Mouse (Mus musculus) heart, postnatal 36 days (tissue): Measurements from ENCODE around the gene Bloc1s3. TPM values are rescaled to one million over a fixed set of nuclear protein-coding genes. Genes with fewer than 3 reads are reported as not detected.

Experiments used
- DNase-seq, 2 experiments: peaks; one replicate each; pipeline ENCODE4 v3.0.0; 2021 to 2022
- intact Hi-C: fragments of 180-260 bp; cut with DNase I; formaldehyde crosslinking; loops from one replicate; pipeline ENCODE4 v1.15.1; 2025
- total RNA-seq, 2 experiments: library from RNA; stranded (reverse); gene quantifications; 2 replicates each; pipeline ENCODE4 v1.2.3; 2021

Bloc1s3 gene
- total RNA-seq, 2 experiments from 2014 or later = 2.3 to 2.5 TPM

DNA sequence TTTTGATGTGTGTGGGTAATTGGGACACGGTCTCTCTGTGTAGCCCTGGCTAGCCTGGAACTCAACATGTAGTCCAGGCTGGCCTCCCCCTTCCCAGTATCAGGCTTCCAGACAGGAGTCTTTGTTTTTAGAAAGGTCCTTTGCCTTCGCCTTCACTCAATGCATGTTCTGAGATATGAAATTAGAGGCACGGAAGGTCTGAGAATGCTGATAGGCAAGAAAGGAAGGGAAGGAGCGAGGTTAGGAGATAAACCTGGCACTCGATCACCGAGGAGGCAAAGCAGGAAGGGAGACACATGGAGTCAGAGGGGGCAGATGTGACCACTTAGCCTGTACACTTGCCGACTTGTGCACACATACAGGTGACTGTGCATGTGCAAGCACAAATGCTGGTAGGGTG is 21.6 kb downstream of the Bloc1s3 start:
- intact Hi-C loops = no loop called here
- DNase-seq = no peak

DNA sequence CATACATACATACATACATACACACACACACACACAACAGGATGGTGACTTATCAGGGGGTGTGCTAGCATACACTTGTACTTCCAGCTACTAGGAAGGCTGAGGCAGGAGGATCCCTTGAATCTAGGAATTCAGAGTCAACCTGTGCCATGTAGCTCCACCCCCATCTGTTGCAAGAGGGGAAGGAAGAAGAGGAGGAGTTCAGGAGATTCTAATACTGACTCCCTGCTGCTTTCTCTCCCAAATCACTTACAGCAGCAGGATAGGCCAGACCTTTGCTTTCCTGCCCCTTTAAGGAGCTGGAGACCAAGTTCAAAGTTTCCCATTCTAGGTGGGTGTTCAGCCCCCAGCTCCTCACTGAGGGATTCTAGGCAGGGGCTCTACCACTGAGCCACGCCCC is 22.7 kb downstream of the Bloc1s3 start:
- intact Hi-C loops = no loop called here
- DNase-seq = no peak

DNA sequence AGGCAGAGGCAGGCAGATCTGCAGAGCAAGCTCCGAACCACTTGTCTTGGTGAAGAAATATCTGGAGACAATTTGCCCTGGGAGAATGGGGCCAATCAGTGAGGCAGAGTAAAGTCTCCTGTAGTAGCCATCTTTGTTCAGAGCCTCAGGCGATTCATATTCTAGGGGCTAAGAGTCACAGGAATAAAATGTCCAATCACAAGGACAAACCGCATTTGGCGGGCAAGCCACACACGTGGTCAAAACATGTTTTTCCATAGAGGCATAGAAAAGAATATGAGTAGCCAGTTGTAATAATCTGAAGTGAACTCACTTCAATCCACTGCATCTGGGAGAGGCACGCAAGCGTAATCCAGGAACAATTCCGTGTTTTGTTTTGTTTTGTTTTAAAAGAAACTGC is 24.9 kb downstream of the Bloc1s3 start:
- DNase-seq = no peak
- intact Hi-C loops = no loop called here

DNA sequence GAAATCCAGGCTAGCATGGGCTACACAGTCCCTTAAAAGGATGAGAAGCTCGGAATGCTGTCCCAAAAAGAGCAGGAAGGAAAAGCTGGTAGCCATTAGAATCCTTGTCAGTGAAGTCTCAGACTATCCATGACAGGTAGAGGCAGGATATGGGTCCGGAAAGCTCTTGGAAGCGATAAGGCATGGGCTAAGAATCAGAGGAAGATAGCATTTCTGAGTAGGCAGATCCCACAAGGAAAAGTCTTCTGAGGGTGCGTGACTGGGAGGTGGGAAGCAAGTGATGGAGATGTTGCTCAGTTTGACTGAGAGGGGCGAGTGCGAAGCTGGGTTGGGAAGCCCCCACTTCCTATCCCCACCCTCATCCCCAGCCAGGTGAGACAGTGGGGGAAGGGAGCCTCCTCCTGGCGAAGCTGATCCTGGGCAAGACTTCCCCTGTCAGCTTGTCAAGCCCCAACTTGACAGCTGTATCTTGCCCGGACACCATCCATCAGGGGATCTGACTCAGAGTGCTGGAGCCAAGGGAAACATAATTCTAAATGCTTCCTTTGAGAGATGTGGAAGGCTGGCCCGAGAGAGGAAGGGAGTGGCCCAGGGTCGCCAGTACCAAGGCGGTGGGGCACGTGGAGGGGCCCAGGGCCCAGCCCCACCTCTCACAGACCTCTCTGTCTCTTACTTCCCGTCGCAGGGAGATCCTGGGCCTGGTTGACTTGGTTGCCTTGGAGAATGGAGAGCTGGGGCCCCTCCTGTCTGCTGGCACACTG is 30.4 kb downstream of the Bloc1s3 start:
- no peak for DNase-seq
- intact Hi-C loops = loop anchor here (2.0 kb wide), 1 partner anchor 15 kb away; the partner anchor contains the start of gene Exoc3l2

DNA sequence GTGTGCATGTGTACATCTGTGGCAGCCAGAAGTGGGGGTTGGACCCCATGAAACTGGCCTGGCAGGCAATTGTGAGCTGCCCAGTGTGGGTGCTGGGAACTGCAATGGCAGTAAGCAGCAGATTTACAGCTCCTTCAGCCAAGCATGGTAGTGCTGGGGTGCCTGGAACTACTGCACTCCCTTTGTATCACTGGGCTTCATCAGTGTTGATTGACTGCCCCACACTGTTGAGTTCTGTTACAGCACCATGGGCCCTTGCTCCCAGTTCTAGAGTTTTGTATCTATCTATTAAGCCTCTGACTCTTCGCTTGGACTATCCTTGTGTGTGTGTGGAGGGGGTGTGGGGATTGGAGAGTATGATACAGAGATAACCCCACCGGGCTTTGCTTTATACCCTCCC is 31.1 kb downstream of the Bloc1s3 start:
- intact Hi-C loops = loop anchor here (2.0 kb wide), 1 partner anchor 14 kb away; the partner anchor contains the start of gene Exoc3l2
- DNase-seq = no peak

DNA sequence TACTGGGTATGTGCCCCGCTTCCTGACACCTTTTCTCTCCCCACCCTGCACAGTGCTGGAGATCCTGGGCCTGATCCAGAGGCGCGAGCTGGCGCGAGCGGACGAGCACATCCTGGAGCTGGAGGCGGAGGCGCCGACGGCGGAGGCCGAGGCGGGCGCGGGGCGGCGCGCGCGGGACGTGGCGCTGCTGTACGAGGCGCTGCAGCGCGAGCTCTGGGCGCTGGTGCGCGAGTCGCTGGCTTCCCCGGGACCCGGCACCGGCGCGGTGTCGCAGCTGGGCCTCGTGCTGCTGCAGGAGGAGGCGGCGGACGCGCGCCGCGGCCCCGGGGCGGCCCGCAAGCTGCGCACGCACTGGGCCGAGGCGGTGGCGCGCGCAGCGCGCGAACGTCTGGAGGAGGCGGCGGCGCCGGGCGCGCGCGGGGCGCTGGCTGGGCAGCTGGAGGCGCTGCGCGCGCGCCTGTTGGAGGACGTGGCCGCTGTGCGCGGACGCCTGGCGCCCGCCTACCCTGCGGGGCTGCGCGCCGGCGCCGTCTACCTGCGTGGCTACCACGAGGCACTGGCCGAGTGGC is 34.2 kb downstream of the Bloc1s3 start:
- DNase-seq = peak; percentile 71 to 82
- intact Hi-C loops = no loop called here

DNA sequence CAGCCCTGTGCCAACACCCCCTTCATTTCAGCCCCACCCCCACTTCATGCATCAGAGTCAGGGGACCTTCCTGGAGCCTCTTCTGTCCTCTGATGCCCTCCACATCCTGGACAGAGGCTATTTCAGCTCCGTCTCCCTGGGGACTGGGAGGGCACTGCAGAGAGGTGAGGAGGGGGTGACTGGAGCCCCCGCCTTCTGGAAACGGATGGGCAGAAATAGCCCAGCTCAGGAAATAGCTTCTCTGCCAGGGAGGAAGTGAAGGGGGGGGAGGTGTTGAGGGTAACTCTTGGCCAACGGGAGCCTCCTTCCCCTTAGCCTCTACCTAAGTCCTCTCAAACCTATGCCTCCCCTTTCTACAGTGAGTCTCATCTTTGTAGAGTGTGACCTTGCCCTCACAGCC is 35.8 kb downstream of the Bloc1s3 start:
- intact Hi-C loops = no loop called here

DNA sequence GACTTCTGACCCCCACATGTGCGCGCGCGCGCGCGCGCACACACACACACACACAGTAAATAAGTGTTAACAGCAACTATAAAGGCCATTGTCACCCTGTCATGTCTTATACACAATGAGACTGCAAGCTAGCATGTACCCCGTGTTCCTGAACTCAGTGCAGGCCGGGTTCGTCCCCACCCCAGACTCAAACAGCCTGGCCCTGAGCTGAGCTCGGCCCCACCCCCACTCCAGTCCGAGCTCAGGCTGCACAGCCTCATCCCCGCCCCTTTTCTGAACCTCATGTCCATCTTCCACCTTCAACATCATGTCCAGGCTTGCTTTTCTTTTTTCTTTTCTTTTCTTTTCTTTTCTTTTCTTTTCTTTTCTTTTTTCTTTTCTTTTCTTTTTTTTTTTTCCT is 37.9 kb downstream of the Bloc1s3 start:
- intact Hi-C loops = no loop called here

More for the DNA sequence above, 35.8 kb downstream of the Bloc1s3 start:
- DNase-seq = no peak

DNA sequence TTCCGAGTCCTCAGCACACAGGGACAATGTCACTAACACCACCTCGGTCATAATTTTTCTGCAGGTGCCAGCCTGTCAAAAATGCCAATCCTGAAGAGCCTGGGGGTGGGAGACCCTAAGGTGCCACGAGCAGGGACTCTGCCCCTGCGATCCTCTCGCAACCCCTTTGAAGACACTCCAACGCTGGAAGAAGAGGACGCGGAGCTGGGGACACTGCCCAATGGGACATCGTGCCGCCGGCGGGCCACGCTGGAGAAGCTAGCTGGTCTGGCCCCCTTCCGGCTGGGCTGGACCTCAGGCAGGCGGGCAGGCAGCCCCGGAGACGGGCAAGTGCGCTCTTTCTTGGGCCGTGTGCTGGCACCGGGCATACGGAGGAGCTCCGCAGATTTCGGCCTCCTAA is 38.8 kb downstream of the Bloc1s3 start:
- intact Hi-C loops = no loop called here

More for the DNA sequence above, 37.9 kb downstream of the Bloc1s3 start:
- DNase-seq = no peak

DNA sequence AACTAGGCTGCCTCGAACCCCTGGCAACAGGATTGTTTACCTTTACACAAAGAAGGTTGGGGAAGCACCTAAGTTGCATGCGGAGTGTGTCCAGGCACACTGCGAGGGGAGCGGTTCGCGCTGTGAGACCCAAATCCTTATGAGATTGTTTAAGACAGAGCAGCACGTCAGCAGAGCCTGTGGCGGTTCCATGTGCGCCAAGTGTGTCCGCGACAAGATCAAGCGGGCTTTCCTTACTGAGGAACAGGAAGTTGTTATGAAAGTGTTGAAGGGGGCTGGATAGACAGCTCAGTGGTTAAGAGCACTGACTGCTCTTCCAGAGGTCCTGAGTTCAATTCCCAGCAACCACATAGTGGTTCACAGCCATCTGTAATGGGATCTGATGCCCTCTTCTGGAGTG is 39.9 kb downstream of the Bloc1s3 start:
- no peak for DNase-seq
- intact Hi-C loops = no loop called here

More for the DNA sequence above, 38.8 kb downstream of the Bloc1s3 start:
- DNase-seq = no peak

DNA sequence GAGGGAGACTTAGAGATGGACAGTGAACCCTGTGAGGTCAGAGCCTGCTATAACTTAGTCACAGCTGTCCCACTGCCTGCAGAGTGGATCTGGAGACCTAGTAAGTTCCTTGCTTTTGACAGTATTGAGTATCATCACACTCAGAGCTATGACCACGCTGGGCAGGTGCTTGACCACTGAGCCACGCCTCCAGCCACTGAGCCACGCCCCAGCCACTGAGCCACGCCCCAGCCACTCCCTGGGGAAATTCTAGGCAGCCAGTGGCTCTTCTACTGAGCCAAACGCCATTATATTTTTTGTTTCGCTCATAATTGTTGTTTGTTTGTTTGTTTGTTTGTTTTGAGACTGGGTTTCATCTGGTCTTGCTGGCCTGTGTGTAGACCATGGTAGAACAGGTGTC is 40.5 kb downstream of the Bloc1s3 start:
- no peak for DNase-seq
- intact Hi-C loops = no loop called here

DNA sequence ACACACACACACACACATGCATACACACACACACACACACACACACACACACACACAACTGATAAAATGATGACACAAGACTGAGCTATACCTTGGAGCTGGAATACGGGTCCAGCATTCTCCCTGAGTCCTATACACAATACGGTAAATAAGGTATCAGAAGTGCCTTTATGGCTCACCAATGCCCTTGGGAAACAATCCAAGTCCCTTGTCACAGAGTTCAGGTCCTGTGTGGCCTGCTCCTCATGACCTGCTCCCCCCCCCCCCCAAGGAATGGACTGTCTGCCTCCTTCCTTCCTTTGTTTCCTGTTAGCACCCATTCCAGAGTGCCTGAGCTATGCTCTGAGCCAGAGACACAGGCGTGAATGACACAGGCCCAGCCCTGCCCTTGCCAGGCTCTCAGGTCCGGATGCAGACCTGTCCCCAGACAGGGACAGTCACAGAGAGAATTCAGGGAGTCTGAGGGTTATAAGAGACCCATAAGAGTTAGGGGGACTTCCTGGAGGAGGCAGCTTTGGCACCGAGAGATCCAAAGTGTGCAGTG is 41.5 kb downstream of the Bloc1s3 start:
- DNase-seq = no peak
- intact Hi-C loops = no loop called here

DNA sequence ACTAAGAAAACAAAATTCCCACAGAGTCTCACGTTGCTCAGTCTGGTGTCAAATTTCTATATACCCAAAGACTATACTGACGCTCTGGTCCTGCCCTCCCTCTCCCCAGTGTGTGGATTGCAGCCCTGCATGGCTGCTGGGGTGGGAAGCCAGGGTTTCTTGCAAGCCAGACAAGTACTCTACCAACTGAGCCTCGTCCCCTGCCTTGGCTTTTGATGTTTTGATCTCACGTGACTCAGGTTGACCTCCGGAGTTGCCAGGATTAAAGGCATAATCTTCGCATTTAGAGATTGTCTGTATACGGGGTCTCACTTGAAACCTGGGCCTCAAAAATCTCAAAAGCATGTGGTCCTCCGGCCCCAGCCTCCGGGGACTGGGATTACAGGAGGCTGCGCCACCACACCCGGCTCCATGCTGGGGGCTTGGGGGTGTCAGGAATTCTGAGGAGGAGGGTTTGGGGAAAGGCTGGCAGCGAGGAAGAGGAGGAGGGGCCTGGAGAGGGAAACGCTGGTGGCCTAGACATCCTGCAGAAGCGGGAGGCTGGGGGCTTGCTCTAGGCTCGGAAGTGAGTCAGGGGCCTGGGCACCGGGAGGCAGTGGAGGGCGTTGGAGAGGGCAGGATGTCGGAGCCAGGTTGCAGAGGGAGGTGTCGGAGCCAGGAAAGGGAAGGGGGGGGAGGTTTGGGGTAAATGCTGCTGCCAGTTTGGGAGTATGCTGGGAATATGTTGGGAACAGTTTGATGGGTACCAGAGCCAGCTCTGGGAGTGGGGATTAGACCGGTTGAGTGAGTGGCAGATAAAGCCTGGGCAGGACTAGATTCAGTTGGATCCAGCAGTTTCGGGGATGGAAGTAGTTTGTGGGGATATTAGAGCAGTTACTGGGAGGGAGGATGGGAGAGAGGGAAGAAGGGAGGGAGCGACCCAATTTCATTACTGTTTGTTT is 43.5 kb downstream of the Bloc1s3 start:
- intact Hi-C loops = loop anchor here (2.0 kb wide), 1 partner anchor 38 kb away; no protein-coding TSS in a partner anchor
- DNase-seq = no peak

DNA sequence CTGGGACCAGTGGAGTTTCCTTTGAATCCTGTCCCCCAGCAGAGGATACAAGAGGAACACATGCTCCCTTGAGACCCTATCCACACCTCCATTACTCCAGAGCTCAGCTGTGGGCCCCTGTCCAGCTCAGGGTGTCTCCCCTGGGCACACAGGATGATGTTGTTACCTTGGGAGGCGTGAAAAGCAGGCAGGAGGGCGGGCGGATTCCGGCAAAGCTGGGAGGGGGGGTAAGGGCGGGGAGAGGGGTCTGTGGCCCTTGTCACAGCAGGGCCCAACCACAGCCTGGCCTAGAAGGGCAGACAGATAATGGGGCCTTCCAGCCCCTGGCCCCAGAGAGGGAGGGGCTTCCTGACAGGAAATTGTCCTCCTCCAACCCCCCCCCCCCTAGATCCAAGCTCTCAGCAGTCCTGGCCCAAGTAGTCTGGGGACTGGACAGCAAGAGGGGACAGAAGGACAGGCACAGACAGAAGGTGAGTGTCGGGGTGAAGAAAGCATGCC is 45.2 kb downstream of the Bloc1s3 start, which contains the start of gene Exoc3l2:
TSS of gene Exoc3l2 (plus strand) at position 448 of the 498 bp plus-strand sequence.
- no peak for DNase-seq
- intact Hi-C loops = loop anchor here (2.0 kb wide), 1 partner anchor 14 kb away; no protein-coding TSS in a partner anchor

DNA sequence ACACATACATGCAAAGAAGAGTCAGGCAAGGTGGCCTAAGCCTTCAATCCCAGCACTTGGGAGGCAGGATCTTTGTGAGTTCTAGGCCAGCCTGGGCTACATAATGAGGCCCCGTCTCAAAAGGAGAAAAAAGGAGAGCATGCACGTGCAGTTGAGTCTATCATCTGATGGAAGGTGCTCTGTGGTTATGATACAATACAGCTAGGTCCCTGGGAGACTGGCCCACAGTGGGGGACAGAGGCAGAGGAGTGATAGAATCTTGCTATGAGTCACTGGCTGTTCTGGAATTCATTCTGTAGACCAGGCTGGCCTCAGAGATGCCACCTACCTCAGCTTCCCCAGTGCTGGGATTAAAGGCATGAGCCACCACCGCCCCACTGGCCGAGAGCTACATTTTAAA is 45.7 kb downstream of the Bloc1s3 start:
- no peak for DNase-seq
- intact Hi-C loops = loop anchor here (2.0 kb wide), 1 partner anchor 14 kb away; no protein-coding TSS in a partner anchor

DNA sequence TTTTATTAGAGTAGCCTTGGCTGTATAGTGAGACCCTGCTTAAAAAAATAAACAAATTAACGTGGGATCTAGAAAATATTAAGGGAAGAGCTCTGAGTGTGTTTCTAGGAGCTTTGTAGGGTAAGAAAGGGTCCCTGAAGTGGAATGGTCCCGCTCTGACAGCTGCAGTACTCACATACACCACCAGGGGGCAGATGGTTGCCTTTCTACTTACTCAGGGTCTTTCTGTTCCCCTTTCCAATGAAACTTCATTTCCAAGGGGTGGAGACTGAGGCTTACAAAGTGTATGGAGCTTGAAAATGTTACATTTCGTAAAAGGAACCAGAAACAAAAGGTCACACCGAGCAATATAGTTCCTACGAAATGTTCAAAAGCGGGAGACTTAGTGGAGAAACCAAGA is 46.7 kb downstream of the Bloc1s3 start:
- peak; percentile 79 to 87 for DNase-seq
- intact Hi-C loops = no loop called here

DNA sequence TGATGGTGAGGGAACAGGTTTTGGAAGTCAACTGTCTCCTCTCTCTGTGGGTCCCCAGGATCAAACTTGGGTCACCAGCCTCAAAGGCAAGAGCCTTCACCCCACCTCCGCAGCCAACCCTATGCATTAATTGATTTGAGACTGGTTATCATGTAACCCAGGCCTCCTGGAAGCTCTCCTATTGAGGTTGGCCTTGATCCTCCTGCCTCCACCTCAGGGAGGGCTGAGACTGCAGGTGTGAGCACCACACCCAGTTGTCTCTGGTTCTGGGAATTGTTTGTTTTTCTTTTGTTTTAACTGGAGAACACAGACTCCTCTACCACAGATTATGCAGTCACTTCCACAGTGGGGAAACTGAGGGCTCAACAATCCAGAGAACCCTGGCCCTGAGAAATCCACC is 47.7 kb downstream of the Bloc1s3 start:
- intact Hi-C loops = no loop called here
- DNase-seq = no peak

DNA sequence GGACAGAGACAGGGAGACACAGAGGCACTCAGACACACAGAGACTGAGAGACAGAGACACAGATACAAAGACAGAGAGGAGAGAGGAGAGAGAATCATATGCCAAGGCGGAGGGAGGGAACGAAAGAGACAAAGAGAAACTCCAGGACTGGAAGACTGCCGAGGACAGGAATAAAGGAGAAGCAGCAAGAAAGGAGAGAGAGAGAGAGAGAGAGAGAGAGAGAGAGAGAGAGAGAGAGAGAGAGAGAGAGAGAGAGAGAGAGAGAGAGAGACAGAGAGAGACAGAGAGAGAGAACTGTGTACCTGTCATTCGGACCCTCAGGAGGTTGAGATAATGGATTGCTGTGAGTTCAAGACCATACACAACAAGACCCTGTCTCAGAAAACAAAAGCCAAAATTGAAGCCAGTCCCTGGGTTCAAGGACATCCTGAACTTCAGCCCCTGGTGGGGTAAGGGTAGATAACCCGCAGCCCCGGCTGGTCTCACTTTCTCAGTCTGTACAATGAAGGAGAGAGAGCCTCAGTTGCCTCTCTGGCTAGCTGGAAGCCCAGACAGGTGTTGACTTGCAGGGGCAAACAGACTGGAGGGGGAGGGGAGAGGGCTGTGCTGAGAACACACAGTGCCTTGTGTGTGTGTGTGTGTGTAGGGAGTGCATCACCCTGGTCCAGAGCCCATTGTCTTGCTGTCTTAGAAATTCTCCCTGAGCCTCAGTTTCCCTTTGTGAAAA is 48.9 kb downstream of the Bloc1s3 start:
- no peak for DNase-seq
- intact Hi-C loops = loop anchor here (1.0 to 5.0 kb wide), 2 partner anchors 48 to 103 kb away; partner anchors contain the start of gene Ppp1r37

DNA sequence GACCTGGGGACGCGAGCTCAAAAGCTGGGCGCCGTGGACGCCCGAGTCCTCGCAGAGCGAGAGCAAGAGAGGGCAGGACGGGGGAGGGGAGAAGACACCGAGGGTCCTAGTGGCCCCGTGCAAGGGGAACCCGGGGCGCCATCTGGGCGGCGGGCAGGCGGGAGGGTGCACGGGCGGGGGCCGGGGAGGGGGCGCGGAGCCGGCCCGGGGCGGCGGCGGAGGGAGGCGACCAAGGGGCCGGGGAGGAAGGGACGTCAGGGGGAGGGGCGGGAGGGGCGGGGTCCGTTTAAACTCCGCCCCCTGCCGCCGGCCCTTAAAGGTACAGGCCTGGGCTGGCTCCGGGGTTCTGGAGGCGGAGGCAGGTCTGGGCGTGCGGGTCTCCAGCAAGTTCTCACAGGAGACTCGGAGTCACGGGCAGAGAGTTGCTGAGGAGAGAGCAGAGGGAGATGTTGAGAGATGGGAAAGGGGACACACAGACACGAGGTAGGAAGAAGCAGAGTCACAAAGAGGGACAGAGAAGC is 49.5 kb downstream of the Bloc1s3 start, which contains the start of gene Mark4:
TSS of gene Mark4 (minus strand) at position 231 of the 521 bp plus-strand sequence.
- peak; percentile 77 to 81 for DNase-seq
- intact Hi-C loops = loop anchor here (1.0 to 5.0 kb wide), 2 partner anchors 49 to 104 kb away; partner anchors contain the start of gene Ppp1r37
